Mouse (Mus musculus) embryo, embryonic 9.5 days (tissue): ENCODE measurements around the gene Dnajc3.
"Not testable (repeated sequence)": the region's sequence is repeated elsewhere in the genome, so short reads cannot be mapped to it uniquely, and the experiment has no call there.

ENCODE experiments used
- DNase-seq: peaks from one replicate; pipeline ENCODE4 v3.0.0-alpha.2; 2017; ENCODE audit errors: extremely low spot score

Dnajc3 gene

GRCm38 (mm10) chr14:118930777-118931176, 7.0 kb upstream of the Dnajc3 start:
- no peak for DNase-seq

DNA sequence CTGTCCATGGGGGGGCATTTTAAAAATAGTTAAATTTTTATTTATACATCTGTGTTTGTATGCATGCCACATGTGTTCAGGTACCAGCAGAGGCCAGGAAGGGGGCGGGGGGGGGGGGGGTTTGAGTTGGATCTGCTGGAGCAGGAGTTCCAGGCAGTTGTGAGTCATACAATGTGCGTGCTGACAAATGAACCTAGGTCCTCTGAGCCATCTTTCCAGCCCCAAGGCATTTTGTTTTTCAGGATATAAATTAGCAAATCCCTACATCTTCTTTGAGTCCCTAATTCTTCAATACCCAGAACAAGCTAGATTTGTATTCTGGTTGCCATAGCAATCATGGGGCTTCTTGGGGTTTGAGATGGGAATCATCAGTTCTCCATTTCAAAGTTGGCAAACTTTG, 6.6 kb upstream of the Dnajc3 start:
- no peak for DNase-seq

GRCm38 (mm10) chr14:118932956-118933355, 4.8 kb upstream of the Dnajc3 start:
- DNase-seq: no peak

DNA sequence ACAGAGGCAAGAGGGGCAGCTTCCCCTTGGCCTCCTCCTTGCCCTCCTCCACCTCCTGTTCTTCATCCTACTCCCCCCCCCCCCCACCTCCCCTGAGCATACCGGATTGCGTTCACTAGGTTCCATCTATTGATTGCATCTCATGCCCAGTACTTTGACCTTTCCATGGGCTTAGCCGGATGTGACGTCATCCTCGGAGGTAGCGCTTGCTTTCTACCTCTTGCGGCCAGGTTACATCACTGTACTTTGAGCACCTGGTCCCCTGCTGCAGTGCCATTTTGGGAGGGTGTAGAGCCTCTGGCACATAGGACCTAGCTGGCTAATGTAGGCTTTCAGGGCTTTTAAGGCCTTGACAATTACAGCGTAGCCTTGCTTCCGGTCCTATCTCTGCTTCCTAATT, 3.1 kb upstream of the Dnajc3 start:
- no peak for DNase-seq

- DNase-seq: no peak
Measured at GRCm38 (mm10) chr14:118936236-118936635, 1.5 kb upstream of the Dnajc3 start.

DNA sequence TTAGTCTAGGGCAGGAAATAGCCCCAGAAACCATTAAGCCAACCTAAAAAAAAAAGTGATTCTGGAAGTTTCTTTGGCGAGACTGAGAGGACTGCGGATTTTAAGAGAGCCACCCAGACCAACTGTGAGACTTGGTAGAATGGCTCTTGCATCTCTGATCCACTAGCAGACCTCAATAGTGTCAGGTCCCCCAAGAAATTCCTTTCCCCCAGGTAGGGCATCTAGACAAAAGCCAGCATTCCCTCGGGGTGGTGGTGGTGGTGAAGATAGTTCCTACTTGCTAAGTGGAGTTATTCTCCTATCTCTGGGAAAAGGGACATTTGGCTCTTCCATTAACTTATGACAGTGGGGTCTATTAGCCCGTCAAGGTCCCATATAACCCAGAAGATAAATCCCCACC, 824 bp upstream of the Dnajc3 start:
- no peak for DNase-seq

GRCm38 (mm10) chr14:118938551-118938950, 775 bp downstream of the Dnajc3 start:
- no peak for DNase-seq

DNA sequence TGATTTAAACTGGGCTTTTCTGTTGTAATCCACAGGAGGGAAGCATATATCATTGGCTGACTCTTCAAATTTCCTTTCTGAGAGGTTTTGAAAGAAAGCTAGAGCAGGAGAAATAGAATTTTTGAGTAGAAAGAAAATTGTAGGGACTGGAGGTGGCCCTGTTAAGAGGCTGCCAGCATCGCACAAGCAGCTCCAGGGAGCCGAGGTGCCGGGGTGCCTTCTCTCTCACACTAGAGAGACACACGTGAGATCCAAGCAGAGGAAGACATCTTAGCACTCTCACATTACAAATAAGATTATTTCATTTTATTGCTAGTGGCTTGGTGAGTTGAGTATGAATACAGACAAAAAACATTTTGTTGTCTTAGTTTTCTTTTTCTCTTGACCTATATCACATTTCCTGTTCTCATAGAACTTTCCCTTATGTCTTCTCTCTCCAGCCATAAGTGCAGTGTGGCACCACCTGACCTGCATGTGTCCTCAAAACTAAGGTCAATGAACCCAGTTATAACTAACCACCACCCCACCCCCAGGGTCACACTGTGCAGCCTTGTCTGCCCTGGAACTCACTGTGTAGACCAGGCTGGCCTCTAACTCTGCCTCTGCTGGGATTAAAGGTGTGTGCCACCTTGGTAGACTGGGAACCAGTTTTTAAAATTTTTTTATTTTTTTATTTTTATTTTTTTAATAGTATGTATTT, 3.2 kb downstream of the Dnajc3 start:
- DNase-seq: no peak

DNA sequence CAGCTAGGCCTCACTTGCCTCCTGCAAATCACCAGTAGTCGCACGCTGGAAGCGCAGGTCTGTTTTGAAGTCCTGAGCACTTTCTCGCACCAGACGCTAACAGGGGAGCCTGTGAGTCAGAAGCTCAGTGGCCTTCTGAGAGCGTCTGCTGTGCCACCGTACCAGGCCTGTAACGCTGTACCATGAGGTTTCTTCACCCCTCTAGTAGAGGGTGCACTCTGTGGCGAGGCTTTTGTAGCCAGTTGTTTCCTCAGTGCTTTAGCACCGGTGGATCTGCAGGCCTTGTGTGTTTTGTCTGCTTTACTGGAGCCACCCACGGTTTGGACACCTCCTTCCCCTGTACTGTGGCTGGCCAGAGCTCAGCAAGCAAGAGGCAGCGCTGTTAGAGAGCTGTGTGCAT, 4.3 kb downstream of the Dnajc3 start:
- no peak for DNase-seq

- DNase-seq: no peak
Measured at GRCm38 (mm10) chr14:118944702-118945101, 6.9 kb downstream of the Dnajc3 start.

GRCm38 (mm10) chr14:118948841-118949240, 11.1 kb downstream of the Dnajc3 start:
- no peak for DNase-seq

GRCm38 (mm10) chr14:118951912-118952583, 14.3 kb downstream of the Dnajc3 start:
- no peak for DNase-seq

DNA sequence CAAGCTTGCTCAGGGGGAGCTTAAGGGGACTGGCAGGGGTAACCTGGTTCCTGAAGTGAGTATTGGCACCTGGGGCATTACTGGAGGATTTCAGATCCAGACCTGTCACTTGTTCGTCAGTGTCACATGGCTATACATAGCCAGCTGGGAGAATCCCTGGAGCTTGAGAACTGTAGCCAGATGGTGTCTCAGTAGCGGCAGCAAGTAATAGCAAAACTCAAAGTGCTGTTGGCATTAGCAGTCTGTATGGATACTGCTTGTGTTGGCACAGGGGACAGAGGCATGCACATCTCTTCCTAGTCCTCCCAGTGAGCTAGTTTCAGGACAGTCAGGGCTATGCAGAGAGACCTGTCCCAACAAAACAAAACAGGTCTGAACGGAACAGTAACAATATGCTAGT, 20.2 kb downstream of the Dnajc3 start:
- no peak for DNase-seq

- DNase-seq: no peak
Measured at GRCm38 (mm10) chr14:118965356-118966000, 27.7 kb downstream of the Dnajc3 start.

DNA sequence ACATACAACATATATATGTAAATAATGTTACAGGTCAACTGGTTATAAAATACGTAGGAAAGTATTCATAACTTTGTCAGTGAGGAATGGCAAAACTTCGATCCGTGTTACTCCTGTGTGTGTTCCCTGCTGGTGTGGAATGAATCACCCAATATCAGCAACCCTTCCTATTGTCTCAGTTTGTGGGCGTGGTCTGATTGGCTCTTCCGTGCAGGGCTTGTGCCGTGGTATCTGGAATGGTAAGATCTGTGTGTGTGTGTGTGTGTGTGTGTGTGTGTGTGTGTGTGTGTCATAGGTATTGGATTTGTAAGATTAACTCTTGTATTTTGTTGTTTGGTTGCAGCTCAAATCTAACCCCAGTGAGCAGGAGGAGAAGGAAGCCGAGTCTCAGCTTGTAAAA, 29.9 kb downstream of the Dnajc3 start:
- DNase-seq: no peak

- DNase-seq: no peak
Measured at GRCm38 (mm10) chr14:118972268-118972667, 34.5 kb downstream of the Dnajc3 start.

- DNase-seq: no peak
Measured at GRCm38 (mm10) chr14:118977136-118977816, 39.5 kb downstream of the Dnajc3 start.

GRCm38 (mm10) chr14:118979571-118980325, 42.0 kb downstream of the Dnajc3 start:
- no peak for DNase-seq

DNA sequence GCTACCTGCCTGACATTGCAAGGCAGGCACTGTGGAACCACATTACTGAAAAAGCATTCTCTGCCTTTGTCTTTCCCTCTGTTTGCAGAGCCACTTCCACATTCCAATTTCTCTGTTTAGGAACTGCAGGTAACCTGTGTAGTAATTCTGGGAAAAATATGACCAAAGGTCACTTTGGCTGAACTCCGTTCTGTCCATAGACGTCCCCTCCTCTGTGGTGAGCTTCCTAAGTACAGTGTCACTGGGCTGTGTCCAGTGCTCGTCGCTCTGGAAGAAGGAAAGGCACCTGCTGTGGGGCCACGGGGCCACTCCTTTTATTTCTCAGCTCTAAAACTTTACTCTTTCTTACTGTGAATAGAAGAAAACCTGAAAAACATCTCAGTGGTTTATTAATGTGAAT, 42.6 kb downstream of the Dnajc3 start:
- DNase-seq: no peak

DNA sequence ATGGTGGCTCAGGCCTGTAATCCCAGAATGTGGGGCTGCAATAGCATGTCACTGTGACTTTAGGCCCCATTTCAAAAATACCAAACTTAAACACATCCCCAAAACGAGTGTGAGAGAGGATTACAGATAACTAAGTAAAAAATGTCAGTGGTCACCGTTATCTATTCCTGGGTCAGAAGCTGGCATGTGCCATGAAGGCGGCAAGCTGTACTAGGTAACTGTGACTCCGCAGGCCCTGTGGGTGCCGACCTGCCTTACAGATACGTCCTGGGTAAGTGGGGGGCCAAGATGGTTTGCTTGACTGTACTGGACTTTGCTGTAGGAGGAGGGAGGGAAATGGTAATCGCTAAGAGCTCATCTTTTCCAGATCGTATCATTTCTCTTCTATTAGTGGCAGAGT, 43.1 kb downstream of the Dnajc3 start:
- DNase-seq: no peak

GRCm38 (mm10) chr14:118981711-118982428, 44.1 kb downstream of the Dnajc3 start:
- DNase-seq: not testable (repeated sequence)
